ENCODE assay signal across 21 mouse cellular contexts in genomic region chr1:74714967-74715366, GRCm38 (mm10). TPM values are rescaled to one million over a fixed set of nuclear protein-coding genes. Genes with fewer than 3 reads are reported as not detected.
DNase-seq lines count a peak whose midpoint lies in the region; ATAC-seq lines count a peak whose summit lies in the region.
"Had no signal": no experiment of that assay in that cellular context is flagged by ENCODE, and none has a peak within 500 bp of the region (broad histone marks: within the 10 kb centered on the region; RNA-seq: fewer than 3 reads in every experiment).

No protein-coding gene starts in this region.

- H3K36me3 ChIP-seq in heart, embryonic 13.5 days = no peaks in the 10 kb centered on the region
- H3K36me3 ChIP-seq in embryonic facial prominence, embryonic 12.5 days = no peaks in the 10 kb centered on the region
- no peaks in the 10 kb centered on the region for H3K36me3 ChIP-seq in limb, embryonic 13.5 days
- H3K36me3 ChIP-seq: hindbrain, embryonic 15.5 days; liver, embryonic 15.5 days; midbrain, embryonic 13.5 days; neural tube, embryonic 13.5 days had no signal

- DNase-seq in heart, adult 8-10 months (ENCODE audit: low spot score) = no peak
- DNase-seq in MEL-GATA-1-ER (ENCODE audit: extremely low read depth, low read depth) = peak; percentile 50
- no peak for DNase-seq in right cerebral cortex, adult 2 months (ENCODE audit: low spot score in 2 of 2)
- DNase-seq in lung, postnatal 14 days = no peak
- DNase-seq: adrenal gland, adult 2 months; cerebellum, postnatal 10 days; gastrocnemius, postnatal 25 days; kidney, adult 11 months; kidney, postnatal 10 days; right cerebral cortex, adult 18-20 months; thymus, postnatal 4 days had no signal

- H3K4me3 ChIP-seq in heart, embryonic 13.5 days = peak overlapping the region; percentile 74; the same call in 1 of the 2 replicates
- H3K4me3 ChIP-seq in embryonic facial prominence, embryonic 12.5 days = no peak overlapping the region
- H3K4me3 ChIP-seq in limb, embryonic 13.5 days = no peak overlapping the region
- H3K4me3 ChIP-seq: hindbrain, embryonic 15.5 days; midbrain, embryonic 13.5 days; neural tube, embryonic 13.5 days had no signal

- WGBS in heart, embryonic 13.5 days = 30% methylated on average over 2 of the region's 2 CpGs
- 24% methylated on average over 2 of the region's 2 CpGs for WGBS in embryonic facial prominence, embryonic 12.5 days
- 31% methylated on average over 2 of the region's 2 CpGs for WGBS in limb, embryonic 13.5 days

- no peak overlapping the region for H3K9ac ChIP-seq in heart, embryonic 13.5 days
- no peak overlapping the region for H3K9ac ChIP-seq in embryonic facial prominence, embryonic 12.5 days
- no peak overlapping the region for H3K9ac ChIP-seq in limb, embryonic 13.5 days
- H3K9ac ChIP-seq: hindbrain, embryonic 15.5 days; liver, embryonic 15.5 days; midbrain, embryonic 13.5 days; neural tube, embryonic 13.5 days had no signal

- H3K4me1 ChIP-seq in heart, embryonic 13.5 days = peaks cover 18% of the 10 kb centered on the region
- H3K4me1 ChIP-seq in embryonic facial prominence, embryonic 12.5 days = peaks cover 17% of the 10 kb centered on the region; the same call in 1 of the 2 replicates
- H3K4me1 ChIP-seq in limb, embryonic 13.5 days = peaks cover 24% of the 10 kb centered on the region

- H3K27ac ChIP-seq in heart, embryonic 13.5 days (replicated peaks) = no peak overlapping the region
- 0 out of 2 replicates have a peak overlapping the region, but pooled peaks have one; percentile 60 for H3K27ac ChIP-seq in embryonic facial prominence, embryonic 12.5 days
- H3K27ac ChIP-seq in limb, embryonic 13.5 days = no peak overlapping the region
- H3K27ac ChIP-seq: hindbrain, embryonic 15.5 days; liver, embryonic 15.5 days; midbrain, embryonic 13.5 days; neural tube, embryonic 13.5 days had no signal

- no peaks in the 10 kb centered on the region for H3K27me3 ChIP-seq in heart, embryonic 13.5 days (replicated peaks)
- no peaks in the 10 kb centered on the region for H3K27me3 ChIP-seq in embryonic facial prominence, embryonic 12.5 days
- H3K27me3 ChIP-seq in limb, embryonic 13.5 days = no peaks in the 10 kb centered on the region

- ATAC-seq in heart, embryonic 13.5 days (ENCODE audit: extremely low read depth, insufficient number of reproducible peaks, low FRiP score, low TSS enrichment) = no peak
- no peak for ATAC-seq in embryonic facial prominence, embryonic 12.5 days (ENCODE audit: insufficient number of reproducible peaks, insufficient read depth, low FRiP score, low TSS enrichment)
- no peak for ATAC-seq in limb, embryonic 13.5 days (ENCODE audit: low FRiP score, low read depth)
- ATAC-seq: forebrain, embryonic 14.5 days; lung, postnatal 0 days; midbrain, embryonic 13.5 days had no signal

- peak overlapping the region; percentile 97; the same call in 1 of the 2 replicates for H3K4me2 ChIP-seq in heart, embryonic 13.5 days
- peak overlapping the region; percentile 77 for H3K4me2 ChIP-seq in embryonic facial prominence, embryonic 12.5 days (replicated peaks)
- peak overlapping the region; percentile 5; the same call in 1 of the 2 replicates for H3K4me2 ChIP-seq in limb, embryonic 13.5 days (replicated peaks)
- H3K4me2 ChIP-seq: hindbrain, embryonic 15.5 days; midbrain, embryonic 13.5 days had no signal

- no peaks in the 10 kb centered on the region for H3K9me3 ChIP-seq in heart, embryonic 13.5 days
- H3K9me3 ChIP-seq in embryonic facial prominence, embryonic 12.5 days = no peaks in the 10 kb centered on the region
- no peaks in the 10 kb centered on the region for H3K9me3 ChIP-seq in limb, embryonic 13.5 days
- H3K9me3 ChIP-seq: hindbrain, embryonic 15.5 days; liver, embryonic 15.5 days; midbrain, embryonic 13.5 days; neural tube, embryonic 13.5 days had no signal

RNA-seq across cellular contexts. Expression of gene Cyp27a1, which starts 1.6 kb away (rescaled TPM):
- polyA plus RNA-seq in heart, embryonic 13.5 days (2015; fragmentation: Nextera tagmentation; extraction: Ambion mirVana) = 11.1 and 11.3 TPM in 2 replicates
- total RNA-seq in heart, adult 8-10 months (2022) = 10 to 100 TPM; 11.3 to 20.8 (median 16.6) TPM
- polyA plus RNA-seq in embryonic facial prominence, embryonic 12.5 days (2016; fragmentation: Nextera tagmentation; extraction: Ambion mirVana) = 9.1 and 10.5 TPM in 2 replicates
- polyA plus RNA-seq in limb, embryonic 13.5 days (2015; fragmentation: Nextera tagmentation; extraction: Ambion mirVana) = 12.7 and 14.1 TPM in 2 replicates

RNA-seq across cellular contexts. Expression of gene Prkag3, which starts 34.1 kb away (rescaled TPM):
- 4.2 and 7.2 TPM in 2 replicates for polyA plus RNA-seq in heart, embryonic 13.5 days (2015; fragmentation: Nextera tagmentation; extraction: Ambion mirVana)
- 1 to 10 TPM; 1.6 to 4.1 (median 2.2) TPM for total RNA-seq in heart, adult 8-10 months (2022)
- 0.47 and 0.56 TPM in 2 replicates for polyA plus RNA-seq in embryonic facial prominence, embryonic 12.5 days (2016; fragmentation: Nextera tagmentation; extraction: Ambion mirVana)
- 1.9 and 2.1 TPM in 2 replicates for polyA plus RNA-seq in limb, embryonic 13.5 days (2015; fragmentation: Nextera tagmentation; extraction: Ambion mirVana)
- total RNA-seq: megakaryocyte, adult 5-6 weeks had no signal
- polyA plus RNA-seq: forebrain, embryonic 14.5 days; hindbrain, embryonic 15.5 days; neural tube, embryonic 13.5 days had no signal

RNA-seq across cellular contexts. Expression of gene Ttll4, which starts 53.4 kb away (rescaled TPM):
- polyA plus RNA-seq in heart, embryonic 13.5 days (2015; fragmentation: Nextera tagmentation; extraction: Ambion mirVana) = 8.0 and 9.1 TPM in 2 replicates
- 10 to 100 TPM in 1 of 4 experiments, 1 to 10 TPM in 3; 8.1 to 10.5 (median 9.3) TPM for total RNA-seq in heart, adult 8-10 months (2022)
- polyA plus RNA-seq in embryonic facial prominence, embryonic 12.5 days (2016; fragmentation: Nextera tagmentation; extraction: Ambion mirVana) = 28.6 and 29.3 TPM in 2 replicates
- 16.3 and 19.1 TPM in 2 replicates for polyA plus RNA-seq in limb, embryonic 13.5 days (2015; fragmentation: Nextera tagmentation; extraction: Ambion mirVana)

RNA-seq across cellular contexts. Expression of gene Wnt6, which starts 56.7 kb away (rescaled TPM):
- polyA plus RNA-seq in heart, embryonic 13.5 days (2015; fragmentation: Nextera tagmentation; extraction: Ambion mirVana) = 0.31 and 0.36 TPM in 2 replicates
- under 1 TPM; 0.16 to 0.69 (median 0.26) TPM for total RNA-seq in heart, adult 8-10 months (2022)
- 30.1 and 30.8 TPM in 2 replicates for polyA plus RNA-seq in embryonic facial prominence, embryonic 12.5 days (2016; fragmentation: Nextera tagmentation; extraction: Ambion mirVana)
- 39.7 and 51.8 TPM in 2 replicates for polyA plus RNA-seq in limb, embryonic 13.5 days (2015; fragmentation: Nextera tagmentation; extraction: Ambion mirVana)

Comparison
In these comparisons a context has a peak if more than half of its experiments do, and no peak if none do; other contexts are left out.
1. H3K4me2 ChIP-seq: peak in every context shown above with its lines; median percentile 97 in heart, embryonic 13.5 days; 77 in embryonic facial prominence, embryonic 12.5 days; 5 in limb, embryonic 13.5 days.